Mouse (Mus musculus): ENCODE results near the gene Ghitm. TPM values are rescaled to one million over a fixed set of nuclear protein-coding genes. Genes with fewer than 3 reads are reported as not detected.
"Not testable (repeated sequence)": the region's sequence is repeated elsewhere in the genome, so short reads cannot be mapped to it uniquely, and the experiment has no call there.

The Ghitm gene
- 100 to 1,000 TPM; 636 to 638 TPM for total RNA-seq (2021)

GRCm38 (mm10) chr14:37135127-37135593, at the start of gene Ghitm:
Gene Ghitm (minus strand): TSS chr14:37135272.
- peak; percentile 96 for DNase-seq (ENCODE audit: low spot score)
- intact Hi-C loops (cut with DNase I) = loop anchor here (5.0 kb wide), 1 partner anchor 168 kb away; the partner anchor contains the start of gene Ccser2

DNA sequence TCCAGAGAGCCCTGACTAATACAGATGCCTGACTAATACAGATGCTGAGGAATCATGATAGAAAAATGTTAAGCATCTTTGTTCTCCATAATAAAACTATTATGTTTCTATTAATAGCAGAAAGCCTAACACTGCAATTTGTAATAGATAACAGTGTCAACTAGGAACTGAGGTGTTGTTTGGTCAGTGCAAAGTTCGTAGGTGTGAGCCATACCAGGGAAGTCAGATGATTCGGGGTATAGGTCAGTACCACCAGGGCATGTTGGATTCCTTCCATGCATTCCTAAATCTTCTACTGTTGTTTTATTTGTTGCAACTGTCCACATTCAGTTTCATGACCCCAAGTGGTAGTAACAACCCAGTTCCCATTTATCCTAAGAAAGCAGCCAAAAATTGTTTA, 49.8 kb upstream of the Ghitm start:
- no peak for DNase-seq (ENCODE audit: low spot score)
- intact Hi-C loops (cut with DNase I) = no loop called here

- intact Hi-C loops (cut with DNase I) = no loop called here
These were observed 39.4 kb upstream of the Ghitm start for GRCm38 (mm10) chr14:37174484-37174883.

DNA sequence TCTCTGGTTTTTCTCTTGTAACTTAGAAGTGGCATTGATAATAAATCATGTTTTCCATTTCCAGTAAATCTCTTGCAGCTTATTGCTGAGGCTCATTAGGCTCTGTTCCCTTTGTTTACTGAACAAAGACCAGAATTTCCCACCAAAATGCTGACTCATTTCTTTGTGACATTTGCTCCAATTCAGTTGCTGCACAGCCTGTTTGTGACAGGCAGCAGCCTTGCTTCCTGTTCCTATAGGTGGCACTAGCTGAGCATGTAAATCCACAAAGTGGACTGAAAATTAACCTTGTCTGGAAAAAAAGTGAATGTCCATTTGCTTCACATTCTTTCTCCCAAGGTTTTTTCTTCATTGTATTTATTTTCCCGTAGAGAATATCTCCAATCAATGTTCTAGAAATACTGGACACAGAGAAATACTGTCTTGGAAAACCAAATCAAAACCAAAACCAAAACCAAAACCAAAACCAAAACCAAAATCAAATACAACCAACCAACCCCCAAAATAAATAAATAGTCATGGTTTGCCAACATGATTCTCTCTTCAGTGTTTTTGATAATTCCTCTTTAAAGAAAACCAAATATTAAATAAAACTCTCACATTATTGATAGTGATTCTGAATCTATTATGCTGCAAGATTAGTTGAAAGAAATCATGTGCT, 30.3 kb upstream of the Ghitm start:
- intact Hi-C loops (cut with DNase I) = no loop called here
- no peak for DNase-seq (ENCODE audit: low spot score)

More at GRCm38 (mm10) chr14:37174484-37174883, 39.4 kb upstream of the Ghitm start:
- no peak for DNase-seq (ENCODE audit: low spot score)

- intact Hi-C loops (cut with DNase I) = no loop called here
- DNase-seq (ENCODE audit: low spot score) = no peak
These were observed 29.4 kb upstream of the Ghitm start for GRCm38 (mm10) chr14:37164392-37165032.

- intact Hi-C loops (cut with DNase I) = no loop called here
These were observed 28.3 kb upstream of the Ghitm start for GRCm38 (mm10) chr14:37163277-37163956.

DNA sequence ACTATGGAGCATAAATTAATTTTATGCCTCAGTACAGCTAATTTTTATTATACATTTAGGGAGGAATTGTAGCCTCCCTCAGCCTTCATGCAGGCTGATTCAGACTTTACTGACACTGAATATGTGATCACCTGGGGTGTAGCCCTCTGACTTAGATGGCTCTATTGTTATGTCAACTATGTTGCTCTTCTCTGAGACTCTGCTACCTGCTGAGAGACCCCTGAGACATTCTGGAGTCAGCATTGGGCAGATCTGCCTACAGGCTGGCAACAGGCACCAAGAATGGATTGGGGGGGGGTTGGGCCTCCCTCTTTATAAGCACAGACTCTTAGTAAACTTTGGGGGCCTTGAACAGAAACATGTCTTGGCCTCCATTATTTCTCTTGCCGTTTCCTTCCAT, 19.3 kb upstream of the Ghitm start:
- no peak for DNase-seq (ENCODE audit: low spot score)
- intact Hi-C loops (cut with DNase I) = no loop called here

More at GRCm38 (mm10) chr14:37163277-37163956, 28.3 kb upstream of the Ghitm start:
- no peak for DNase-seq (ENCODE audit: low spot score)

DNA sequence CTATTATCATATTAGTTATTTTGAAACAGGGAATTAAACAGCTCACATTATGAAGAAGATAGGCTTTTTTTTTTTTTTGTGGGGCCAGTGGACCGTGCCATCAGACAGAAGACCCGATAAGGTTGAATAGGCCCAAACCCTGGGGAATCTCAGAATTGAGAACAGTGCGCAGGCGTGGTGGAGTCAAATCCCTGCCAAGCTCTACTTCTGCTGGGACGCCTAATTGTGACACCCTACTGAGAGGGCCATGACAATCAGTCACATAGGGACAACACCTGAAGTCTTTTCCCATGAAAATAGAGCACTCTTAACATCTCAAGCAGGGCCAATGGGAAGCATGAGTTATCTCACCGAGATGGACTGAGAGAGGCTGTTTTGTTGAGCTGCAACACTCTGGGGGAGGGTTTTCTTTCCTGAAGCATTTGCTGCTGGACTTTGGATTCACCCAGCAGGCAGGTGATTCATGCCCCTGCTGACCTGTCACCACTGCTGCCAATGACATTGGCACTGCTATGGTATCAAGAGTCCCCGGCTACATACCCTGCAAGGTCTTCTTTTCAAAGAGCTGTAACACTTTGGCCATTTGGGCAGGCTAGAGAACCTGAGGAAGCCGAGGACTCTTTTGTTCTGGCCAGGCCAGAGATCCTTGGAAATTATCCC, 4.1 kb upstream of the Ghitm start:
- intact Hi-C loops (cut with DNase I) = loop anchor here (5.0 kb wide), 1 partner anchor 172 kb away; the partner anchor contains the start of gene Ccser2
- DNase-seq (ENCODE audit: low spot score) = no peak

- DNase-seq (ENCODE audit: low spot score) = not testable (repeated sequence)
- intact Hi-C loops (cut with DNase I) = loop anchor here (5.0 kb wide), 1 partner anchor 170 kb away; the partner anchor contains the start of gene Ccser2
These were observed 2.5 kb upstream of the Ghitm start for GRCm38 (mm10) chr14:37137596-37137995.

DNA sequence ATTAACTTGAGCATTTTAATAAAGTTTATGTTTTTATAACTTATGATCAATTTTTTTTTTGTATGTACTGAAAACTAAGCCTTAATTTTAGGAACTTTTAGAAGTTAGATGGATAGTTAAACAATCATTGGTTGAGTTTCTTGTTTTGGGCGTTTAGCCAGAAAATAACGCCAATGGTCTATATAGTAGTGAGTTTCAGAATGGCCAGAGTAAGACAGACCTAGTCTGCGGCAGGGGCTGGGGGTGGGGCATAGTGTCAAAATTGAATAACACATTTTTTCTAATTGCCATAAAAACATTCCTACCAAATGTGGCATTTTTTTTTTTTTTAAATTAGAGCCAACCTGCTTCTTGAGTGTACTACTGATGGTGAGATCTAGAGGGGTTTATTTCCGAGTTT, 1.0 kb upstream of the Ghitm start:
- intact Hi-C loops (cut with DNase I) = loop anchor here (5.0 kb wide), 1 partner anchor 169 kb away; the partner anchor contains the start of gene Ccser2

GRCm38 (mm10) chr14:37135671-37136070, 599 bp upstream of the Ghitm start:
- no peak for DNase-seq (ENCODE audit: low spot score)
- intact Hi-C loops (cut with DNase I) = loop anchor here (5.0 kb wide), 1 partner anchor 168 kb away; the partner anchor contains the start of gene Ccser2

More for the DNA sequence above, 1.0 kb upstream of the Ghitm start:
- no peak for DNase-seq (ENCODE audit: low spot score)

- intact Hi-C loops (cut with DNase I) = loop anchor here (5.0 kb wide), 1 partner anchor 167 kb away; the partner anchor contains the start of gene Ccser2
- DNase-seq (ENCODE audit: low spot score) = no peak
These were observed 557 bp downstream of the Ghitm start for GRCm38 (mm10) chr14:37134304-37135126.

DNA sequence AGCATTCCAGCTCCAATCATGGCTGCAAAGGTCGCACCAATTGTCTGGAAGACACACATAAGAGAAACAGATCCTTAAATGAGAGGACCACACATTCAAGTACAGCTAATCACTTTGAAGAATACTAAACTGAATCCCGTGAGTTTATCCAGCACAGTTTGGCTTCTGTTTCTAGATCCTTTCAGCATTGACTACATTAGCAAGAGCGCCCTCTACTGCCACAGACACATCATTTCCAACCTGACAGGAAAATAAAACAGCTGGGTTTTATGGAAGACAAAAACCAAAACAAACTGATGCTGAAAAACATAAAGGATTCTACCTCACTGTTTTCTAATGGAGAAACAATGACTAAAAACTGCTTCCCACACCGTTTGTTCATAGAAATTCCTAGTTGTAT, 7.4 kb downstream of the Ghitm start:
- DNase-seq (ENCODE audit: low spot score) = no peak
- intact Hi-C loops (cut with DNase I) = no loop called here

DNA sequence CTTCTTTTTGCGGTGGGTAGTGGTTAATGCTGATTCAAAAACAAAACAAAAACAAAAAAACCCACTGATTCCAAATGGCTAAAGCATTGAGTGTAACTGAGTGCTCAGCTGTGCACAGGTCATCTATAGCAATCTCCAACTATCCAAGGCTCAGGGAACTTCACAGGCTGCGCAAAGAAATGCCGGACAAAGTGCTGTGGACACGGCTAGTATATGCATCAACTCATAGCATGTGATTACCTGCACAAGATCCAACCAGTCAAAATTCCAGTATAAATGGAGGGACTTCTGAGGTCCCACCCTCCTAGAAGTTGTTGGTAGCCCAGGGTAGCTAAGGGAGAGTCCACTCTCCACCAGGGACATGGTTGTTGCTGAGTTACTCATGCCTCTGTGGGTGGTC, 15.8 kb downstream of the Ghitm start:
- intact Hi-C loops (cut with DNase I) = no loop called here
- DNase-seq (ENCODE audit: low spot score) = no peak

GRCm38 (mm10) chr14:37113922-37114321, 21.1 kb downstream of the Ghitm start, which contains the start of gene 2610528A11Rik:
Gene 2610528A11Rik (minus strand): TSS chr14:37114022.
- DNase-seq (ENCODE audit: low spot score) = no peak
- intact Hi-C loops (cut with DNase I) = no loop called here

DNA sequence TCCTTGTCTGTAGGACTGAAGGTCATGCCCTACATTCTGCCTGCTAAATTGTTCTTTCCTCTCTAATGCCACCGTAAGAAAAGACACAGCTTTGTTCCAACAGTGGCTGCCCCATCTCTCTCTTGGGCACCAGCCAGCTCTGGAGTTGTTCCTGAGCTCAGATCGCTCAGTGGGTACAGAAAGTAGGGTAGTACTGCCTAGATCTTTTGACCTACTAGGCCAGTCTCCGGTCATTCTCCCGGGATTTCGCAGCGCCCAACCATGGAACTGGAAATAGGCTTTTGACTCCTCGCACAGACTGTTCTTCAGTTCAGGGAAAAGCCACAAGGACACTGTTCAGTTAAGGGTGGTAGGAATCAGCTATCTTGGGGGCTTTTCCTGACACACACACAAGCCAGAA, 22.1 kb downstream of the Ghitm start:
- intact Hi-C loops (cut with DNase I) = no loop called here
- DNase-seq (ENCODE audit: low spot score) = no peak

DNA sequence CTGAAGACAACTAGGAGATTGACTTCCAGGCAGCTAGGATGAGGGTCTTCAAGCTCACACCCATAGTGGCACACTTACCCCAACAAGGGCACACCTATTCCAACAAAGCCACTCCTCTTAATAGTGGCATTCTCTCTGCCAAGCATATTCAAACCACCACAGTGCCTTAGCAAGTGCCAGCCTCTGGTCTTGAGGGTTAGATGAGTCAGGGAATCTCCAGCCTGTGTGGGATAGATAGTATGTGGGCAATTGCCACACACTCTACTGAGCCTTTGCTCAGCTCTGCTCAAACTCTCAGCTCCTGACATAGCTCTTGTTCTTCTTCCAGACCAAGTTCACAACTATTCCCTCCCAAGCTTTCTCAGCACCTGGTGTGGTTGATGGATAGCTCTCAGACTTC, 23.7 kb downstream of the Ghitm start:
- intact Hi-C loops (cut with DNase I) = no loop called here
- no peak for DNase-seq (ENCODE audit: low spot score)

GRCm38 (mm10) chr14:37110456-37110855, 24.6 kb downstream of the Ghitm start:
- intact Hi-C loops (cut with DNase I) = no loop called here
- DNase-seq (ENCODE audit: low spot score) = no peak

- intact Hi-C loops (cut with DNase I) = no loop called here
- DNase-seq (ENCODE audit: low spot score) = no peak
These were observed 25.1 kb downstream of the Ghitm start for GRCm38 (mm10) chr14:37109975-37110374.
